Mouse (Mus musculus) kidney, adult 2 months (tissue): ENCODE data around the gene Lce1j.
"Not testable (repeated sequence)": the region's sequence is repeated elsewhere in the genome, so short reads cannot be mapped to it uniquely, and the experiment has no call there.

Source experiments
- CTCF ChIP-seq: fragments of 200-500 bp; conservative IDR thresholded peaks from 2 replicates; pipeline ENCODE4 v1.5.1; 2011; ENCODE audit warnings: low read depth, mild to moderate bottlenecking, control low read depth, low read length, moderate library complexity, mixed read lengths; ENCODE audit not compliant: insufficient read depth, insufficient read length
- POLR2A ChIP-seq: fragments of 200-500 bp; IDR thresholded peaks from one replicate; pipeline ENCODE4 v1.6.1; 2011; ENCODE audit warnings: low read depth, low read length, control low read depth

- not testable (repeated sequence) for TF ChIP-seq CTCF, POLR2A
Observed at GRCm38 (mm10) chr3:92816036-92816435, 25.7 kb upstream of the Lce1j start.
